Mouse (Mus musculus): ENCODE results near the gene Chn2. TPM values are rescaled to one million over a fixed set of nuclear protein-coding genes. Genes with fewer than 3 reads are reported as not detected.

The Chn2 gene
- total RNA-seq, 1 experiment from 2014 or later = 4.8 TPM

GRCm38 (mm10) chr6:54076625-54077024 is 37.3 kb downstream of the Chn2 start:
- no peak for DNase-seq

GRCm38 (mm10) chr6:54078269-54078668 is 38.9 kb downstream of the Chn2 start:
- no peak for DNase-seq

- no peak for DNase-seq
These were observed 40.5 kb downstream of the Chn2 start for GRCm38 (mm10) chr6:54079881-54080280.

GRCm38 (mm10) chr6:54080518-54081285 is 41.3 kb downstream of the Chn2 start:
- no peak for DNase-seq

GRCm38 (mm10) chr6:54082576-54082975 is 43.2 kb downstream of the Chn2 start:
- DNase-seq = no peak

GRCm38 (mm10) chr6:54084046-54084445 is 44.7 kb downstream of the Chn2 start:
- DNase-seq = no peak

- no peak for DNase-seq
These were observed 45.7 kb downstream of the Chn2 start for GRCm38 (mm10) chr6:54085009-54085408.

GRCm38 (mm10) chr6:54088168-54088567 is 48.8 kb downstream of the Chn2 start:
- DNase-seq = no peak

- no peak for DNase-seq
These were observed 51.5 kb downstream of the Chn2 start for GRCm38 (mm10) chr6:54090822-54091221.

- no peak for DNase-seq
These were observed 53.6 kb downstream of the Chn2 start for GRCm38 (mm10) chr6:54092920-54093319.

GRCm38 (mm10) chr6:54096147-54096761 is 56.9 kb downstream of the Chn2 start:
- DNase-seq = no peak

- no peak for DNase-seq
These were observed 57.5 kb downstream of the Chn2 start for GRCm38 (mm10) chr6:54096836-54097235.

GRCm38 (mm10) chr6:54098339-54098738 is 59.0 kb downstream of the Chn2 start:
- no peak for DNase-seq

- no peak for DNase-seq
These were observed 60.3 kb downstream of the Chn2 start for GRCm38 (mm10) chr6:54099659-54100058.

- DNase-seq = no peak
These were observed 62.9 kb downstream of the Chn2 start for GRCm38 (mm10) chr6:54102210-54102609.

GRCm38 (mm10) chr6:54103276-54103975 is 64.1 kb downstream of the Chn2 start:
- no peak for DNase-seq

GRCm38 (mm10) chr6:54111416-54111984 is 72.1 kb downstream of the Chn2 start:
- no peak for DNase-seq

GRCm38 (mm10) chr6:54113338-54113737 is 74.0 kb downstream of the Chn2 start:
- DNase-seq = no peak

GRCm38 (mm10) chr6:54114412-54114811 is 75.1 kb downstream of the Chn2 start:
- no peak for DNase-seq

- DNase-seq = no peak
These were observed 76.9 kb downstream of the Chn2 start for GRCm38 (mm10) chr6:54116299-54116698.

- DNase-seq = no peak
These were observed 77.7 kb downstream of the Chn2 start for GRCm38 (mm10) chr6:54117001-54117591.

- DNase-seq = no peak
These were observed 79.0 kb downstream of the Chn2 start for GRCm38 (mm10) chr6:54118395-54118794.

GRCm38 (mm10) chr6:54118897-54119296 is 79.5 kb downstream of the Chn2 start:
- no peak for DNase-seq

Data from adrenal gland, postnatal 25 days (tissue).